Mouse (Mus musculus): ENCODE data around the gene Ccdc142. TPM values are rescaled to one million over a fixed set of nuclear protein-coding genes. Genes with fewer than 3 reads are reported as not detected.

Ccdc142 gene
- polyA plus RNA-seq, 1 experiment from 2014 or later = 4.3 TPM

- Histone ChIP-seq H3K4me1 (replicated peaks) (peaks cover 11% of the 10 kb centered on the region), H3K27me3 (peaks cover 94% of the 10 kb centered on the region), H3K4me3 (replicated peaks) (peak overlapping the region; percentile 16), H3K36me3 (peaks cover under 1% of the 10 kb centered on the region; the same call in 1 of the 2 replicates), H3K4me2 (replicated peaks) (peak overlapping the region; percentile 27), H3K9ac (replicated peaks) (no peak overlapping the region), H3K27ac (no peak overlapping the region), H3K9me3 (no peaks in the 10 kb centered on the region)
- no peak for ATAC-seq
- under 1% methylated on average over 47 of the region's 47 CpGs for WGBS
Measured at GRCm38 (mm10) chr6:83087205-83087925, 14.0 kb upstream of the Ccdc142 start.

GRCm38 (mm10) chr6:83087926-83088260 lies 13.5 kb upstream of the Ccdc142 start:
- peak overlapping the region; percentile 16; the same call in 1 of the 2 replicates for H3K4me3 ChIP-seq (replicated peaks)
- no peak overlapping the region for H3K27ac ChIP-seq
- ATAC-seq = no peak
- H3K9me3 ChIP-seq = no peaks in the 10 kb centered on the region
- H3K27me3 ChIP-seq = peaks cover 94% of the 10 kb centered on the region
- peak overlapping the region; percentile 27 for H3K4me2 ChIP-seq (replicated peaks)
- H3K4me1 ChIP-seq (replicated peaks) = peaks cover 11% of the 10 kb centered on the region
- H3K9ac ChIP-seq (replicated peaks) = no peak overlapping the region
- no peaks in the 10 kb centered on the region for H3K36me3 ChIP-seq
- WGBS = 3% methylated on average over 9 of the region's 9 CpGs

GRCm38 (mm10) chr6:83092416-83093127 lies 8.8 kb upstream of the Ccdc142 start:
- H3K4me3 ChIP-seq (replicated peaks) = no peak overlapping the region
- no peak for ATAC-seq
- H3K9me3 ChIP-seq = no peaks in the 10 kb centered on the region
- no peak overlapping the region for H3K9ac ChIP-seq (replicated peaks)
- 54% methylated on average over 6 of the region's 6 CpGs for WGBS
- no peaks in the 10 kb centered on the region for H3K36me3 ChIP-seq
- peaks cover 3% of the 10 kb centered on the region for H3K4me1 ChIP-seq (replicated peaks)
- H3K27ac ChIP-seq = no peak overlapping the region
- peaks cover 50% of the 10 kb centered on the region for H3K27me3 ChIP-seq
- H3K4me2 ChIP-seq (replicated peaks) = no peak overlapping the region

- H3K4me2 ChIP-seq (replicated peaks) = no peak overlapping the region
- H3K27ac ChIP-seq = no peak overlapping the region
- H3K9ac ChIP-seq (replicated peaks) = no peak overlapping the region
- no peak overlapping the region for H3K4me3 ChIP-seq (replicated peaks)
- ATAC-seq = no peak
- whole genome bisulfite sequencing = 48% methylated on average over 6 of the region's 6 CpGs
- H3K27me3 ChIP-seq = peaks cover 29% of the 10 kb centered on the region
- H3K9me3 ChIP-seq = no peaks in the 10 kb centered on the region
- H3K36me3 ChIP-seq = no peaks in the 10 kb centered on the region
- peaks cover 2% of the 10 kb centered on the region; the same call in 1 of the 2 replicates for H3K4me1 ChIP-seq (replicated peaks)
Measured at GRCm38 (mm10) chr6:83095968-83096367, 5.4 kb upstream of the Ccdc142 start.

GRCm38 (mm10) chr6:83098411-83098810 lies 3.0 kb upstream of the Ccdc142 start:
- Histone ChIP-seq H3K27ac (no peak overlapping the region), H3K4me2 (replicated peaks) (no peak overlapping the region), H3K9me3 (no peaks in the 10 kb centered on the region), H3K4me1 (replicated peaks) (peaks cover 18% of the 10 kb centered on the region), H3K4me3 (replicated peaks) (no peak overlapping the region), H3K27me3 (peaks cover 17% of the 10 kb centered on the region), H3K9ac (replicated peaks) (no peak overlapping the region), H3K36me3 (no peaks in the 10 kb centered on the region)
- ATAC-seq = no peak
- 66% methylated on average over 2 of the region's 2 CpGs for WGBS

- Histone ChIP-seq H3K4me1 (replicated peaks) (peaks cover 20% of the 10 kb centered on the region), H3K9me3 (no peaks in the 10 kb centered on the region), H3K27me3 (peaks cover 16% of the 10 kb centered on the region), H3K4me2 (replicated peaks) (peak overlapping the region; percentile 94), H3K27ac (peak overlapping the region; percentile 87), H3K4me3 (replicated peaks) (peak overlapping the region; percentile 73), H3K9ac (replicated peaks) (peak overlapping the region; percentile 81), H3K36me3 (peaks cover 14% of the 10 kb centered on the region; the same call in 1 of the 2 replicates)
- peak; percentile 80 for ATAC-seq
- WGBS = under 1% methylated on average over 68 of the region's 74 CpGs
Measured at GRCm38 (mm10) chr6:83101688-83102556, 521 bp downstream of the Ccdc142 start.

- 45% methylated on average over 11 of the region's 11 CpGs for WGBS
- H3K9ac ChIP-seq (replicated peaks) = peak overlapping the region; percentile 81
Measured at GRCm38 (mm10) chr6:83103130-83103650, 1.8 kb downstream of the Ccdc142 start.

GRCm38 (mm10) chr6:83104158-83104557 lies 2.8 kb downstream of the Ccdc142 start:
- no peak for ATAC-seq
- Histone ChIP-seq H3K36me3 (peaks cover 19% of the 10 kb centered on the region), H3K27ac (no peak overlapping the region), H3K4me2 (replicated peaks) (no peak overlapping the region), H3K4me1 (replicated peaks) (peaks cover 35% of the 10 kb centered on the region), H3K9ac (replicated peaks) (no peak overlapping the region), H3K27me3 (peaks cover 9% of the 10 kb centered on the region), H3K4me3 (replicated peaks) (no peak overlapping the region), H3K9me3 (no peaks in the 10 kb centered on the region)
- WGBS = 74% methylated on average over 4 of the region's 4 CpGs

More at GRCm38 (mm10) chr6:83103130-83103650, 1.8 kb downstream of the Ccdc142 start:
- H3K4me2 ChIP-seq (replicated peaks) = peak overlapping the region; percentile 94
- H3K36me3 ChIP-seq = peaks cover 19% of the 10 kb centered on the region
- H3K9me3 ChIP-seq = no peaks in the 10 kb centered on the region
- peak overlapping the region; percentile 73 for H3K4me3 ChIP-seq (replicated peaks)
- no peak for ATAC-seq
- H3K27me3 ChIP-seq = peaks cover 13% of the 10 kb centered on the region
- H3K4me1 ChIP-seq (replicated peaks) = peaks cover 29% of the 10 kb centered on the region
- H3K27ac ChIP-seq = no peak overlapping the region

GRCm38 (mm10) chr6:83107566-83108400 lies 6.4 kb downstream of the Ccdc142 start:
- Histone ChIP-seq H3K27me3 (0 out of 2 replicates have a peak, but pooled peaks cover 4% of the 10 kb centered on the region), H3K9ac (replicated peaks) (peak overlapping the region; percentile 88; the same call in 1 of the 2 replicates), H3K36me3 (peaks cover 23% of the 10 kb centered on the region), H3K4me1 (replicated peaks) (peaks cover 36% of the 10 kb centered on the region), H3K4me3 (replicated peaks) (peak overlapping the region; percentile 87), H3K27ac (peak overlapping the region; percentile 86; the same call in 1 of the 2 replicates), H3K4me2 (replicated peaks) (peak overlapping the region; percentile 82), H3K9me3 (no peaks in the 10 kb centered on the region)
- WGBS = 30% methylated on average over 13 of the region's 13 CpGs
- ATAC-seq = peak; percentile 22; the same call in 1 of the 2 replicates

GRCm38 (mm10) chr6:83108762-83109668 lies 7.6 kb downstream of the Ccdc142 start, which contains the start of gene Mrpl53:
TSS of gene Mrpl53 (plus strand) at chr6:83109040.
- Histone ChIP-seq H3K27ac (peak within 1 kb of the TSS; percentile 86), H3K27me3 (no peaks in the 10 kb centered on the region), H3K4me2 (replicated peaks) (peak within 1 kb of the TSS; percentile 82), H3K9ac (replicated peaks) (peak within 1 kb of the TSS; percentile 88), H3K9me3 (no peaks in the 10 kb centered on the region), H3K4me1 (replicated peaks) (peaks cover 27% of the 10 kb centered on the region), H3K36me3 (peaks cover 23% of the 10 kb centered on the region), H3K4me3 (replicated peaks) (peak within 1 kb of the TSS; percentile 87)
- under 1% methylated on average over 76 of the region's 76 CpGs for WGBS
- ATAC-seq = peak; percentile 93
